Mouse (Mus musculus): Measurements from ENCODE around the gene Rps6ka1.

- TF ChIP-seq CTCF (conservative IDR thresholded peaks at IDR 0.05; ENCODE audit: low read length), result no peak
- TF ChIP-seq POU5F1 (IDR thresholded peaks at IDR 0.05; ENCODE audit: borderline replicate concordance, low read length), result 0 out of 2 replicates have a peak, but pooled peaks have one; percentile 14
Observed at GRCm38 (mm10) chr4:133897431-133897891, 9.9 kb upstream of the Rps6ka1 start.
